Mouse (Mus musculus) forebrain, embryonic 13.5 days (tissue): ENCODE data around the gene Trim71. TPM values are rescaled to one million over a fixed set of nuclear protein-coding genes. Genes with fewer than 3 reads are reported as not detected.
A peak's percentile ranks its signal among the peaks of the same experiment; 100 is the strongest.

ENCODE experiments used
- ATAC-seq: fragments of 200-750 bp; cut with Nextera tagmentation; 2 replicates; pipeline ENCODE4 v1.8.0; 2017
- H3K27ac ChIP-seq: fragments of 300-500 bp; sonication (generic); 2 replicates; pipeline ENCODE4 v1.5.1; 2015; ENCODE audit warnings: inconsistent platforms, mild to moderate bottlenecking, moderate library complexity
- H3K27me3 ChIP-seq: fragments of 300-500 bp; sonication (generic); 2 replicates; pipeline ENCODE4 v1.6.1; 2015; ENCODE audit warnings: mild to moderate bottlenecking, inconsistent platforms
- H3K36me3 ChIP-seq: fragments of 300-500 bp; sonication (generic); 2 replicates; pipeline ENCODE4 v1.6.1; 2015; ENCODE audit warnings: mild to moderate bottlenecking, inconsistent platforms; ENCODE audit not compliant: poor library complexity, severe bottlenecking
- H3K4me1 ChIP-seq: fragments of 300-500 bp; sonication (generic); 2 replicates; pipeline ENCODE4 v1.6.1; 2015; ENCODE audit warnings: inconsistent platforms
- H3K4me2 ChIP-seq: fragments of 300-500 bp; sonication (generic); 2 replicates; pipeline ENCODE4 v1.6.1; 2015; ENCODE audit warnings: inconsistent platforms, mild to moderate bottlenecking, moderate library complexity
- H3K4me3 ChIP-seq: fragments of 300-500 bp; sonication (generic); 2 replicates; pipeline ENCODE4 v1.5.1; 2015; ENCODE audit warnings: mild to moderate bottlenecking, inconsistent platforms
- H3K9ac ChIP-seq: fragments of 300-500 bp; sonication (generic); 2 replicates; pipeline ENCODE4 v1.6.1; 2015; ENCODE audit warnings: mild to moderate bottlenecking, inconsistent platforms
- H3K9me3 ChIP-seq: fragments of 300-500 bp; sonication (generic); replicated peaks from 2 replicates; pipeline ENCODE4 v1.6.1; 2016; ENCODE audit warnings: inconsistent platforms
- WGBS: fragments of 180-500 bp; shearing (Covaris S2); methylation state at CpG from one replicate; pipeline ENCODE4 v1.1.7; 2015; 5-methylcytosine and 5-hydroxymethylcytosine counted together
- polyA plus RNA-seq: library from polyadenylated mRNA; unstranded; fragments of >200 nt; fragmentation: Nextera tagmentation; extraction: Ambion mirVana; gene quantifications from 2 replicates; pipeline ENCODE4 v1.2.1, GENCODE M21; 2015

Trim71 gene
- polyA plus RNA-seq, 1 experiment from 2014 or later: 0.14 TPM

DNA sequence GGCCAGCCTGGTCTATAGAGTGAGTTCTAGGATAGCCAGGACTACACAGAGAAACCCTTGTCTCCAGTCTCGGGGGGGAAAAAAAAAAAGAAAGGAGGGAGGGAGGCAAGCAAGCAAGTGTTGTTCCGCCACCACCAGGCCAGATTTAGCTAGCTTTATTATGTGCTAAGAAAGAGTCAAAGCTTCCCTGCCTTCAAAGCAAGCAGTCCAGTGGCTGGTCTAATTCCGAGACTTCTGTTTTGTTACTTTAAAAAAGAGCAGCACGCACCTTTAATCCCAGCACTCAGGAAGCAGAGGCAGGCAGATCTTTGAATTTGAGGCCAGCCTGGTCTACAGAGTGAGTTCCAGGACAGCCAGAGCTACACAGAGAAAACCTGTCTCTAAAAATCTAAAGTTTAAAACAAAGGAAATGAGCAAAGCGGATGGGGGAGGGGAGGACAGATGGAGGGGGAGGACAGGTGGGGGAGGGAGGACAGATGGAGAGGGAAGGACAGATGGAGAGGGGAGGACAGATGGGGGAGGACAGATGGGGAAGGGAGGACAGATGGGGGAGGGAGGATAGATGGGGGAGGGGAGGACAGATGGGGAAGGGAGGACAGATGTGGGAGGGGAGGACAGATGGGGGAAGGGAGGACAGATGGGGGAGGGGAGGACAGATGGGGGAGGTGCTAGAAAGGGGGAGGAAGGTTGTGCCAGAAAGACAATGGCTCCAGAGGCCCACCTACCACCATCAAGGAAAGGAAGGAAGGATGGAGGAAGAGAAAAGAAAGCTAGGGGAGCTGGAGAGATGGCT, 4.7 kb upstream of the Trim71 start:
- no peak overlapping the region for H3K27ac ChIP-seq

DNA sequence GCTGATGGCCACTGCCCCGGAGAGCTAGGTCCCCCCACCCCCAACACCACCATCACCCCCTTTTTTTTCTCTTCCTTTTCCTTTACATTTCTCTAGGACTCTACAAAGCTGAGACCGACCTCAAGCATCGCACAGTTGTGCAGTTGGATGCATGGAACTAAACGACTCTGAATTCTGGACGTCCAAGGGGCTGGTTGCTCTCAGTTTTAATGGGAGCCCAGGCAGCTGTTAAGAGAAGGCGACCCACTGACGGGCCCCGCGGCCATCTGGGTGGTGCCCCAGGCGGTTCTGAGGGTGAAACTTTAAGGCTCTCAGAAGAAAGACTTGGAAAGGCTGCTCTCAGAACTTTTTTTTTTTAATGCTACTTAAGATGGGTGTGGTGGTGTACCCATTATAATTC, 498 bp upstream of the Trim71 start:
- WGBS: 2% methylated on average over 10 of the region's 10 CpGs
- Histone ChIP-seq H3K36me3 (no peaks in the 10 kb centered on the region), H3K4me1 (peaks cover 40% of the 10 kb centered on the region), H3K4me3 (peak overlapping the region; percentile 55), H3K9ac (no peak overlapping the region), H3K4me2 (peak overlapping the region; percentile 83), H3K9me3 (no peaks in the 10 kb centered on the region), H3K27ac (no peak overlapping the region), H3K27me3 (peaks cover 61% of the 10 kb centered on the region)
- ATAC-seq: no peak

More for the DNA sequence above, 4.7 kb upstream of the Trim71 start:
- Histone ChIP-seq H3K27me3 (peaks cover 19% of the 10 kb centered on the region), H3K4me2 (no peak overlapping the region), H3K4me1 (peaks cover 9% of the 10 kb centered on the region; the same call in 1 of the 2 replicates), H3K4me3 (no peak overlapping the region), H3K9ac (no peak overlapping the region), H3K36me3 (no peaks in the 10 kb centered on the region), H3K9me3 (no peaks in the 10 kb centered on the region)
- ATAC-seq: no peak
- WGBS: 82% methylated on average over 5 of the region's 5 CpGs

GRCm38 (mm10) chr9:114562919-114563751, 1.0 kb downstream of the Trim71 start:
- peaks cover 76% of the 10 kb centered on the region for H3K27me3 ChIP-seq
- H3K4me3 ChIP-seq: peak overlapping the region; percentile 55
- H3K9ac ChIP-seq: peak overlapping the region; percentile 63
- H3K27ac ChIP-seq: no peak overlapping the region
- H3K36me3 ChIP-seq: no peaks in the 10 kb centered on the region
- peaks cover 40% of the 10 kb centered on the region for H3K4me1 ChIP-seq
- ATAC-seq: peak; percentile 62
- peak overlapping the region; percentile 83 for H3K4me2 ChIP-seq
- H3K9me3 ChIP-seq: no peaks in the 10 kb centered on the region
- WGBS: under 1% methylated on average over 96 of the region's 122 CpGs

DNA sequence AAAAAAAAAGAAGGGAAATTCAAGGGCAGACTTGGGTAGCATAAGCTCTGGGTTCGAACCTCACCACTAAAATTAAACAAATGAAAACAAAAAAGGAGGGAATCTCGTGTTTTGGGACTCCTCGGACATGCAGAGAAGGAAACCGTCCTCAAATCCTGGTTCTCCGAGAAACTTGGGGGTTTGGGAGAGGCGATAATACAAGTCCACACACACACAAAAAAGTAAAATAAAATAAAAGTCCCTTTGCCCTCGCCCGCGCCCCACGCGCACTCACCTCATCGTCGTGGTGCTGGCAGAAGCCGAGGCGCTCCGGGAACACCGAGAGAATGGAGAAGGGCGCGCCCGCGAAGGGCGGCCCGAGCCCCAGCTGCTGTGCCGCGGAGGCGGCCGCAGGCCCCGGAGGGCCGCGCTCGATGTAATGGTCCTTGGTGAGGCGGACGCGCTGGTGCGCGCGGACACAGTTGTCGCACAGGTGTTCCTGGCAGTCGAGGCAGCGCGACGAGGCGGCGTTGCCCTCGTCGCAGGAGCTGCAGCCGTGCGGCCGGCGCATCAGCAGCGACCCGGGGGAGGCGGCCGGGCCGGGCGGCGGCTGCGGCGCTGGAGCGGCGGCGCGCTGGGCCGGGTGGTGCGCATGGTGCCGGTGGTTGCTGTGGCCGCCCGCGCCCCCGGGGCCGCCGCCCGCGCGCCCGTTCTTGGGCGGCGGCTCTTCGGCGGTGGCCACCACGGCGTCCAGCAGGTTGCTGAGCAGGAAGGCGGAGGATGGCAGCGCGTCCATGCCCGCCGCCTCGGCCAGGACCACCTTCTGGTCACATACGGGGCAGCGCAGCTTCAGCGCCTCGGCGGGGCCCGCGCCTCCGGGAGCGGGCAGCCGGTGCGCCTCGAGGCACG, 1.9 kb downstream of the Trim71 start:
- Histone ChIP-seq H3K36me3 (no peaks in the 10 kb centered on the region), H3K27ac (no peak overlapping the region), H3K4me3 (peak overlapping the region; percentile 55), H3K4me1 (peaks cover 40% of the 10 kb centered on the region), H3K9ac (no peak overlapping the region; the same call in 1 of the 2 replicates), H3K4me2 (peak overlapping the region; percentile 83), H3K27me3 (peaks cover 82% of the 10 kb centered on the region), H3K9me3 (no peaks in the 10 kb centered on the region)
- WGBS: under 1% methylated on average over 58 of the region's 101 CpGs
- peak; percentile 36; the same call in 1 of the 2 replicates for ATAC-seq

DNA sequence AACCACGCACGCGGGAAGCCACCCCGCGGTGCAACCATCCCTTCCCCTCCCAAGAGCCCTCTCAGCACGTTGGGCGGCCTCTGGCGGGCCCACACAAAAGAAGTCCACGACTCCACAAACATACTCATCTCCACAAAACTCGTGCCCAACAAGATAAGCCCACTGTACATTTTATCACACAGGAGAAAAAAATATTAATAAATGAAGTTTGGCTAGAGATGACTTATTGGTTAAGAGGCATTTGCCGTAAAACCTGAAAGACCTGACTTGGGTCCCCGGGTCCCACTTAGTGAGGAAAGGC, 2.5 kb downstream of the Trim71 start:
- 2% methylated on average over 12 of the region's 12 CpGs for WGBS
- peaks cover 87% of the 10 kb centered on the region for H3K27me3 ChIP-seq
- H3K27ac ChIP-seq: no peak overlapping the region
- H3K4me3 ChIP-seq: peak overlapping the region; percentile 22; the same call in 1 of the 2 replicates
- no peak for ATAC-seq
- H3K9ac ChIP-seq: no peak overlapping the region
- peaks cover 40% of the 10 kb centered on the region for H3K4me1 ChIP-seq
- no peaks in the 10 kb centered on the region for H3K9me3 ChIP-seq
- no peaks in the 10 kb centered on the region for H3K36me3 ChIP-seq
- peak overlapping the region; percentile 83 for H3K4me2 ChIP-seq

DNA sequence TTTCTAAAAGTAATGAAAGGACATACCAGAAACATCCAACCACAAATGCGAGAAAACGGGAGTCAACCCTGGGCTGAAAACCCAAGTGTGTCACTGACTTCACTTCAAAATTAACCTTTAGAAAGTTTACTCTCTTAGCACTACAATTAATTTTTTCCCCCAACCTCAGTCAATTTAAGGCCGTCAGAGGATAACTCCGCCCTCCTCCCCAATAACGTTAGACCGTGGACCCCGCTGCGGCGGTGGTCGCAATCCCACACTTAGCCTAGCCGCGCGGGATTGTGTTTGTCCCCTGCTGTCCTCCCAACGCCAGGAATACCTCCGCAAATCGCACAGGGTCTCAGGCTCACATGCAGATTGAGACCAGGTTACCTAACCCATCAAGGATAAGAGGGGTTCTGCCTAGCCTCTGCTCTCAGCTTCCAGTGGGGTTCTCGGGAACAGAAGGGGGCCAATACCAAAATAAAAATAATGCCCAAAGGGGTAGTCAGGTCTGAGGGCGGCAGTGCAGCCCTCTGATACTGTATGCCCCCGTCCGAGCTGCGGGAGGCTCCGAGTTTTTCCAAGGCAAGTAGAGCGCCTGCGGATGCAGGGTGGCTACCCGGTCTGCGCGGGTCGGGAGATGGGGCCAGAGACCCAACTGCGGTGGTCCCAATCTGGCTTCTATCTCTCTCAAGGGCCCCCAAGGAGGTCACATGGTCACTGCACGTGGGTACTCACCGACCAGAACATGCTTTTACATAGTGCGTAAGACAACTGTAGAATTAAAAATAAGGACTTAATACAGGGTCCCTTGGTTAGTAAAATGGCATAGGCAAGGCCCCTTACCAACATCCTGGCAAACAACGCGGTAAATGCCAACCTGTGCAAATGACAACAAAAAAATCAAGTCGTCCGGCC, 3.1 kb downstream of the Trim71 start:
- Histone ChIP-seq H3K9ac (no peak overlapping the region), H3K27ac (no peak overlapping the region), H3K27me3 (peaks cover 93% of the 10 kb centered on the region), H3K36me3 (no peaks in the 10 kb centered on the region), H3K4me1 (peaks cover 40% of the 10 kb centered on the region), H3K4me3 (peak overlapping the region; percentile 22; the same call in 1 of the 2 replicates), H3K9me3 (no peaks in the 10 kb centered on the region), H3K4me2 (peak overlapping the region; percentile 83)
- 1% methylated on average over 36 of the region's 36 CpGs for WGBS
- ATAC-seq: no peak

- H3K9ac ChIP-seq: no peak overlapping the region
These were observed 4.0 kb downstream of the Trim71 start for GRCm38 (mm10) chr9:114560141-114560540.

DNA sequence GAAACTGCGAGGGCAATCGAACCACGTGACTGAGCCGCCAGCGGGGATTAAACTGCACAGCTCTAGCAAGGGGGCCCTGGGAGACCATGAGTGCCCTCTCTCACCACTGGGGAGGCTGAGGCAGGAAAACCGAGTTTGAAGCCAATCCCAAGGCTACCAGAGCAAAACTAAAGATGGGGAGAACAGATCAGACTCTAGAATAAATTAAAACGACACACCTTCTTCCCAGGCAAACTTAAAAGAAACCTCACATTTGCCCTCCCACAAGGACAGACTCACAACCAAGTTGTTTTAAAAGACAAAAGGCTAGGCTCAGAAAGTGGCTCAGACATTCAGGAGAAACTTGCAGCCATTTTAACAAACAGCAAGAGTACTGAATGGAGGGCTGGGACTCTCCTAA, 7.1 kb downstream of the Trim71 start:
- WGBS: 24% methylated on average over 7 of the region's 7 CpGs
- H3K9me3 ChIP-seq: no peaks in the 10 kb centered on the region
- no peak overlapping the region for H3K9ac ChIP-seq
- H3K4me1 ChIP-seq: peaks cover 26% of the 10 kb centered on the region
- H3K4me3 ChIP-seq: no peak overlapping the region
- no peak overlapping the region for H3K27ac ChIP-seq
- no peak for ATAC-seq
- H3K27me3 ChIP-seq: peaks cover 59% of the 10 kb centered on the region
- H3K4me2 ChIP-seq: no peak overlapping the region
- no peaks in the 10 kb centered on the region for H3K36me3 ChIP-seq

More at GRCm38 (mm10) chr9:114560141-114560540, 4.0 kb downstream of the Trim71 start:
- no peak overlapping the region for H3K4me2 ChIP-seq
- no peak for ATAC-seq
- no peak overlapping the region for H3K27ac ChIP-seq
- H3K36me3 ChIP-seq: no peaks in the 10 kb centered on the region
- no peak overlapping the region for H3K4me3 ChIP-seq
- 10% methylated on average over 7 of the region's 7 CpGs for WGBS
- peaks cover 87% of the 10 kb centered on the region for H3K27me3 ChIP-seq
- H3K9me3 ChIP-seq: no peaks in the 10 kb centered on the region
- peaks cover 40% of the 10 kb centered on the region for H3K4me1 ChIP-seq

GRCm38 (mm10) chr9:114556276-114556855, 7.8 kb downstream of the Trim71 start:
- no peaks in the 10 kb centered on the region for H3K9me3 ChIP-seq
- H3K27ac ChIP-seq: no peak overlapping the region
- ATAC-seq: no peak
- H3K4me2 ChIP-seq: no peak overlapping the region
- no peak overlapping the region for H3K4me3 ChIP-seq
- WGBS: 40% methylated on average over 10 of the region's 10 CpGs
- H3K4me1 ChIP-seq: peaks cover 19% of the 10 kb centered on the region
- H3K9ac ChIP-seq: no peak overlapping the region
- no peaks in the 10 kb centered on the region for H3K36me3 ChIP-seq
- H3K27me3 ChIP-seq: peaks cover 55% of the 10 kb centered on the region

GRCm38 (mm10) chr9:114554355-114554979, 9.7 kb downstream of the Trim71 start:
- H3K27ac ChIP-seq: no peak overlapping the region

More at GRCm38 (mm10) chr9:114554355-114554979, 9.7 kb downstream of the Trim71 start:
- Histone ChIP-seq H3K4me3 (no peak overlapping the region), H3K4me2 (no peak overlapping the region), H3K4me1 (peaks cover 16% of the 10 kb centered on the region), H3K9ac (no peak overlapping the region), H3K9me3 (no peaks in the 10 kb centered on the region), H3K36me3 (no peaks in the 10 kb centered on the region), H3K27me3 (peaks cover 48% of the 10 kb centered on the region)
- peak; percentile 59; the same call in 1 of the 2 replicates for ATAC-seq
- WGBS: 55% methylated on average over 5 of the region's 5 CpGs
